Mouse (Mus musculus) cortical plate, adult 2 months (tissue): ENCODE results near the gene Paqr6.
"Not testable (repeated sequence)": the region's sequence is repeated elsewhere in the genome, so short reads cannot be mapped to it uniquely, and the experiment has no call there.

Experiments
- CTCF ChIP-seq: fragments of 200-500 bp; IDR thresholded peaks from 2 replicates; pipeline ENCODE4 v1.5.1; 2011; ENCODE audit warnings: mild to moderate bottlenecking, control low read depth, low read length; ENCODE audit not compliant: insufficient read depth; ENCODE audit errors: extremely low read depth
- POLR2A ChIP-seq: fragments of 200-500 bp; IDR thresholded peaks from 2 replicates; pipeline ENCODE4 v1.6.1; 2011; ENCODE audit warnings: mild to moderate bottlenecking, low read length, control low read depth; ENCODE audit not compliant: insufficient read depth; ENCODE audit errors: extremely low read depth

DNA sequence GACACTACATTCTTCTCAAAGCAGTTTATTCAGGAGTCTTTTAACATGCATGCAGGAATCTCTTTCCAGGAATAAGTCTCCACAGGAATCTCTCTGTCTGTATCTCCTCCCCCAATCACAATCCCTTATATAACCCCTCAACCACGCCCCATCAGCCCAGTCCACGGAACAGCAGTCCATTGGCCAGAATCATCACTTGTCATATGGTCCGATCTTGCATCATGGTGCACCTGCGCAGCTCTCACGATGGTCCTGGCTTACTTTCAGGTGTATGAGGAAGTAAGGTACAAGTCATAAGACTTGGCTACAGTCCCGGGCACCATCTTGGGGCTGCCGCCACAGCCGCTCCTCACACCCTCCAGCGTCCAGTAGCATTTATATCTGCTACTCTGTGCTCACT is 8.3 kb downstream of the Paqr6 start, which contains the start of gene Bglap3:
- not testable (repeated sequence) for TF ChIP-seq CTCF, POLR2A
